Mouse (Mus musculus): ENCODE measurements around the gene St3gal3. TPM values are rescaled to one million over a fixed set of nuclear protein-coding genes. Genes with fewer than 3 reads are reported as not detected.

The St3gal3 gene
- polyA plus RNA-seq, 1 experiment from 2014 or later = 5.6 TPM

GRCm38 (mm10) chr4:117964346-117965025 is 170.2 kb downstream of the St3gal3 start:
- no peak overlapping the region for H3K27ac ChIP-seq (replicated peaks; ENCODE audit: low read depth, low read length)

GRCm38 (mm10) chr4:117957492-117957891 is 177.2 kb downstream of the St3gal3 start:
- 58% methylated on average over 4 of the region's 4 CpGs for whole genome bisulfite sequencing
- H3K4me2 ChIP-seq (ENCODE audit: low read depth, low read length) = no peak overlapping the region
- ATAC-seq (replicated peaks; ENCODE audit: insufficient number of reproducible peaks, low FRiP score, low TSS enrichment, low read depth) (no peak), DNase-seq (ENCODE audit: low spot score) (no peak)
- H3K36me3 ChIP-seq (replicated peaks; ENCODE audit: control insufficient read depth, insufficient read depth, low read depth, low read length) = no peaks in the 10 kb centered on the region; the same call in 1 of the 2 replicates
- H3K9ac ChIP-seq (replicated peaks; ENCODE audit: low read length) = no peak overlapping the region
- H3K4me1 ChIP-seq (ENCODE audit: control insufficient read depth, insufficient read depth, low read length) = no peaks in the 10 kb centered on the region
- no peak overlapping the region for H3K4me3 ChIP-seq (ENCODE audit: low read depth, low read length)
- no peaks in the 10 kb centered on the region for H3K27me3 ChIP-seq (ENCODE audit: control insufficient read depth, insufficient read depth, low read length)
- no peaks in the 10 kb centered on the region; the same call in 1 of the 2 replicates for H3K9me3 ChIP-seq (replicated peaks; ENCODE audit: control insufficient read depth, low read length)
- H3K27ac ChIP-seq (replicated peaks; ENCODE audit: low read depth, low read length) = no peak overlapping the region

More at GRCm38 (mm10) chr4:117964346-117965025, 170.2 kb downstream of the St3gal3 start:
- no peaks in the 10 kb centered on the region for H3K9me3 ChIP-seq (replicated peaks; ENCODE audit: control insufficient read depth, low read length)
- H3K9ac ChIP-seq (replicated peaks; ENCODE audit: low read length) = no peak overlapping the region
- 79% methylated on average over 14 of the region's 14 CpGs for WGBS
- no peaks in the 10 kb centered on the region for H3K4me1 ChIP-seq (ENCODE audit: control insufficient read depth, insufficient read depth, low read length)
- H3K4me3 ChIP-seq (ENCODE audit: low read depth, low read length) = no peak overlapping the region
- DNase-seq (ENCODE audit: low spot score) (no peak), ATAC-seq (replicated peaks; ENCODE audit: insufficient number of reproducible peaks, low FRiP score, low TSS enrichment, low read depth) (no peak)
- no peak overlapping the region for H3K4me2 ChIP-seq (ENCODE audit: low read depth, low read length)
- H3K36me3 ChIP-seq (replicated peaks; ENCODE audit: control insufficient read depth, insufficient read depth, low read depth, low read length) = no peaks in the 10 kb centered on the region
- no peaks in the 10 kb centered on the region for H3K27me3 ChIP-seq (ENCODE audit: control insufficient read depth, insufficient read depth, low read length)

- Histone ChIP-seq H3K9me3 (replicated peaks; ENCODE audit: control insufficient read depth, low read length) (no peaks in the 10 kb centered on the region; the same call in 1 of the 2 replicates), H3K4me3 (ENCODE audit: low read depth, low read length) (no peak overlapping the region), H3K36me3 (replicated peaks; ENCODE audit: control insufficient read depth, insufficient read depth, low read depth, low read length) (no peaks in the 10 kb centered on the region; the same call in 1 of the 2 replicates), H3K9ac (replicated peaks; ENCODE audit: low read length) (no peak overlapping the region), H3K27ac (replicated peaks; ENCODE audit: low read depth, low read length) (no peak overlapping the region), H3K4me1 (ENCODE audit: control insufficient read depth, insufficient read depth, low read length) (0 out of 2 replicates have a peak, but pooled peaks cover 2% of the 10 kb centered on the region), H3K27me3 (ENCODE audit: control insufficient read depth, insufficient read depth, low read length) (no peaks in the 10 kb centered on the region), H3K4me2 (ENCODE audit: low read depth, low read length) (no peak overlapping the region)
- no peak for DNase-seq (ENCODE audit: low spot score)
- WGBS = 75% methylated on average over 7 of the region's 7 CpGs
- no peak for ATAC-seq (replicated peaks; ENCODE audit: insufficient number of reproducible peaks, low FRiP score, low TSS enrichment, low read depth)
Measured at GRCm38 (mm10) chr4:117947493-117947892, 187.2 kb downstream of the St3gal3 start.

GRCm38 (mm10) chr4:117946639-117947305 is 187.9 kb downstream of the St3gal3 start:
- no peaks in the 10 kb centered on the region for H3K27me3 ChIP-seq (ENCODE audit: control insufficient read depth, insufficient read depth, low read length)
- no peak overlapping the region for H3K9ac ChIP-seq (replicated peaks; ENCODE audit: low read length)
- no peak overlapping the region for H3K4me2 ChIP-seq (ENCODE audit: low read depth, low read length)
- no peak for ATAC-seq (replicated peaks; ENCODE audit: insufficient number of reproducible peaks, low FRiP score, low TSS enrichment, low read depth)
- H3K9me3 ChIP-seq (replicated peaks; ENCODE audit: control insufficient read depth, low read length) = no peaks in the 10 kb centered on the region
- H3K36me3 ChIP-seq (replicated peaks; ENCODE audit: control insufficient read depth, insufficient read depth, low read depth, low read length) = no peaks in the 10 kb centered on the region
- 0 out of 2 replicates have a peak, but pooled peaks cover 2% of the 10 kb centered on the region for H3K4me1 ChIP-seq (ENCODE audit: control insufficient read depth, insufficient read depth, low read length)
- H3K4me3 ChIP-seq (ENCODE audit: low read depth, low read length) = no peak overlapping the region
- 90% methylated on average over 11 of the region's 11 CpGs for WGBS
- no peak for DNase-seq (ENCODE audit: low spot score)
- no peak overlapping the region for H3K27ac ChIP-seq (replicated peaks; ENCODE audit: low read depth, low read length)

- H3K9ac ChIP-seq (replicated peaks; ENCODE audit: low read length) = no peak overlapping the region
Measured at GRCm38 (mm10) chr4:117943317-117943716, 191.4 kb downstream of the St3gal3 start.

GRCm38 (mm10) chr4:117936964-117937363 is 197.8 kb downstream of the St3gal3 start:
- Histone ChIP-seq H3K9ac (replicated peaks; ENCODE audit: low read length) (no peak overlapping the region), H3K27me3 (ENCODE audit: control insufficient read depth, insufficient read depth, low read length) (no peaks in the 10 kb centered on the region), H3K4me3 (ENCODE audit: low read depth, low read length) (no peak overlapping the region), H3K4me2 (ENCODE audit: low read depth, low read length) (no peak overlapping the region), H3K4me1 (ENCODE audit: control insufficient read depth, insufficient read depth, low read length) (no peaks in the 10 kb centered on the region), H3K36me3 (replicated peaks; ENCODE audit: control insufficient read depth, insufficient read depth, low read depth, low read length) (no peaks in the 10 kb centered on the region), H3K27ac (replicated peaks; ENCODE audit: low read depth, low read length) (no peak overlapping the region), H3K9me3 (replicated peaks; ENCODE audit: control insufficient read depth, low read length) (no peaks in the 10 kb centered on the region)
- DNase-seq (ENCODE audit: low spot score) (no peak), ATAC-seq (replicated peaks; ENCODE audit: insufficient number of reproducible peaks, low FRiP score, low TSS enrichment, low read depth) (no peak)
- WGBS = 98% methylated on average over 5 of the region's 5 CpGs

More at GRCm38 (mm10) chr4:117943317-117943716, 191.4 kb downstream of the St3gal3 start:
- Histone ChIP-seq H3K4me2 (ENCODE audit: low read depth, low read length) (no peak overlapping the region), H3K9me3 (replicated peaks; ENCODE audit: control insufficient read depth, low read length) (no peaks in the 10 kb centered on the region), H3K27me3 (ENCODE audit: control insufficient read depth, insufficient read depth, low read length) (no peaks in the 10 kb centered on the region), H3K27ac (replicated peaks; ENCODE audit: low read depth, low read length) (no peak overlapping the region), H3K4me3 (ENCODE audit: low read depth, low read length) (no peak overlapping the region), H3K4me1 (ENCODE audit: control insufficient read depth, insufficient read depth, low read length) (0 out of 2 replicates have a peak, but pooled peaks cover 2% of the 10 kb centered on the region), H3K36me3 (replicated peaks; ENCODE audit: control insufficient read depth, insufficient read depth, low read depth, low read length) (no peaks in the 10 kb centered on the region)
- 24% methylated on average over 5 of the region's 5 CpGs for WGBS
- no peak for ATAC-seq (replicated peaks; ENCODE audit: insufficient number of reproducible peaks, low FRiP score, low TSS enrichment, low read depth)
- DNase-seq (ENCODE audit: low spot score) = no peak

- H3K4me1 ChIP-seq (ENCODE audit: control insufficient read depth, insufficient read depth, low read length) = no peaks in the 10 kb centered on the region; the same call in none of the 2 replicates
- no peaks in the 10 kb centered on the region for H3K9me3 ChIP-seq (replicated peaks; ENCODE audit: control insufficient read depth, low read length)
- WGBS = 81% methylated on average over 4 of the region's 4 CpGs
- H3K36me3 ChIP-seq (replicated peaks; ENCODE audit: control insufficient read depth, insufficient read depth, low read depth, low read length) = no peaks in the 10 kb centered on the region
- no peak for DNase-seq (ENCODE audit: low spot score)
- no peaks in the 10 kb centered on the region for H3K27me3 ChIP-seq (ENCODE audit: control insufficient read depth, insufficient read depth, low read length)
- H3K9ac ChIP-seq (replicated peaks; ENCODE audit: low read length) = no peak overlapping the region
- H3K4me2 ChIP-seq (ENCODE audit: low read depth, low read length) = no peak overlapping the region
- H3K4me3 ChIP-seq (ENCODE audit: low read depth, low read length) = no peak overlapping the region
- no peak overlapping the region for H3K27ac ChIP-seq (replicated peaks; ENCODE audit: low read depth, low read length)
- no peak for ATAC-seq (replicated peaks; ENCODE audit: insufficient number of reproducible peaks, low FRiP score, low TSS enrichment, low read depth)
Measured at GRCm38 (mm10) chr4:117934081-117934480, 200.6 kb downstream of the St3gal3 start.

- Histone ChIP-seq H3K27me3 (ENCODE audit: control insufficient read depth, insufficient read depth, low read length) (0 out of 2 replicates have a peak, but pooled peaks cover 3% of the 10 kb centered on the region), H3K4me1 (ENCODE audit: control insufficient read depth, insufficient read depth, low read length) (peaks cover 5% of the 10 kb centered on the region), H3K9ac (replicated peaks; ENCODE audit: low read length) (no peak overlapping the region), H3K9me3 (replicated peaks; ENCODE audit: control insufficient read depth, low read length) (no peaks in the 10 kb centered on the region), H3K4me2 (ENCODE audit: low read depth, low read length) (no peak overlapping the region), H3K27ac (replicated peaks; ENCODE audit: low read depth, low read length) (no peak overlapping the region), H3K4me3 (ENCODE audit: low read depth, low read length) (no peak overlapping the region), H3K36me3 (replicated peaks; ENCODE audit: control insufficient read depth, insufficient read depth, low read depth, low read length) (no peaks in the 10 kb centered on the region)
- DNase-seq (ENCODE audit: low spot score) (no peak), ATAC-seq (replicated peaks; ENCODE audit: insufficient number of reproducible peaks, low FRiP score, low TSS enrichment, low read depth) (no peak)
- WGBS = 73% methylated on average over 5 of the region's 5 CpGs
Measured at GRCm38 (mm10) chr4:117933248-117933647, 201.5 kb downstream of the St3gal3 start.

All from embryonic facial prominence, embryonic 11.5 days (tissue).